ENCODE assay signal across 11 mouse cellular contexts in genomic region chr4:115827066-115827465, GRCm38 (mm10). TPM values are rescaled to one million over a fixed set of nuclear protein-coding genes. Genes with fewer than 3 reads are reported as not detected.
A peak's percentile ranks its signal among the peaks of the same experiment; 100 is the strongest.
DNase-seq lines count a peak whose midpoint lies in the region; ATAC-seq lines count a peak whose summit lies in the region.
"Had no signal": no experiment of that assay in that cellular context is flagged by ENCODE, and none has a peak within 500 bp of the region (broad histone marks: within the 10 kb centered on the region; RNA-seq: fewer than 3 reads in every experiment).

No protein-coding gene starts in this region.

- intact Hi-C loops in heart, postnatal 36 days (cut with DNase I), result loop anchor here (2.0 kb wide), 1 partner anchor 42 kb away; the partner anchor contains the start of gene Atpaf1

- H3K27ac ChIP-seq in heart, embryonic 12.5 days (ENCODE audit: poor library complexity, severe bottlenecking), result no peak overlapping the region
- H3K27ac ChIP-seq in neural tube, embryonic 12.5 days, result no peak overlapping the region
- peak overlapping the region; percentile 9; the same call in 1 of the 2 replicates for H3K27ac ChIP-seq in liver, embryonic 13.5 days
- H3K27ac ChIP-seq in stomach, embryonic 16.5 days (ENCODE audit: low read length), result no peak overlapping the region

- peaks cover 63% of the 10 kb centered on the region for H3K4me1 ChIP-seq in heart, embryonic 12.5 days (replicated peaks)
- peaks cover 6% of the 10 kb centered on the region; the same call in 1 of the 2 replicates for H3K4me1 ChIP-seq in neural tube, embryonic 12.5 days
- H3K4me1 ChIP-seq in liver, embryonic 13.5 days (replicated peaks), result peaks cover 84% of the 10 kb centered on the region
- peaks cover 8% of the 10 kb centered on the region for H3K4me1 ChIP-seq in stomach, embryonic 16.5 days (ENCODE audit: control insufficient read depth, insufficient read depth, low read length)

- peak overlapping the region; percentile 82 for H3K4me2 ChIP-seq in heart, embryonic 12.5 days
- H3K4me2 ChIP-seq in neural tube, embryonic 12.5 days (replicated peaks), result peak overlapping the region; percentile 83; the same call in 1 of the 2 replicates
- H3K4me2 ChIP-seq in liver, embryonic 13.5 days, result peak overlapping the region; percentile 85
- peak overlapping the region; percentile 85 for H3K4me2 ChIP-seq in stomach, embryonic 16.5 days (ENCODE audit: low read depth, low read length)

- 0 out of 2 replicates have a peak overlapping the region, but pooled peaks have one; percentile 78 for H3K4me3 ChIP-seq in heart, embryonic 12.5 days
- no peak overlapping the region for H3K4me3 ChIP-seq in neural tube, embryonic 12.5 days
- H3K4me3 ChIP-seq in liver, embryonic 13.5 days (replicated peaks), result peak overlapping the region; percentile 75
- H3K4me3 ChIP-seq in stomach, embryonic 16.5 days (replicated peaks; ENCODE audit: low read length), result no peak overlapping the region

- H3K9me3 ChIP-seq in heart, embryonic 12.5 days (replicated peaks), result no peaks in the 10 kb centered on the region
- H3K9me3 ChIP-seq in neural tube, embryonic 12.5 days, result no peaks in the 10 kb centered on the region
- H3K9me3 ChIP-seq in liver, embryonic 13.5 days (replicated peaks), result no peaks in the 10 kb centered on the region
- no peaks in the 10 kb centered on the region for H3K9me3 ChIP-seq in stomach, embryonic 16.5 days (replicated peaks; ENCODE audit: control insufficient read depth, low read length)

- H3K27me3 ChIP-seq in heart, embryonic 12.5 days (replicated peaks), result no peaks in the 10 kb centered on the region
- peaks cover 1% of the 10 kb centered on the region; the same call in 1 of the 2 replicates for H3K27me3 ChIP-seq in neural tube, embryonic 12.5 days (replicated peaks)
- no peaks in the 10 kb centered on the region for H3K27me3 ChIP-seq in liver, embryonic 13.5 days
- no peaks in the 10 kb centered on the region for H3K27me3 ChIP-seq in stomach, embryonic 16.5 days (ENCODE audit: control insufficient read depth, insufficient read depth, low read length)

- H3K9ac ChIP-seq in heart, embryonic 12.5 days, result no peak overlapping the region
- no peak overlapping the region for H3K9ac ChIP-seq in neural tube, embryonic 12.5 days
- H3K9ac ChIP-seq in liver, embryonic 13.5 days, result no peak overlapping the region
- no peak overlapping the region for H3K9ac ChIP-seq in stomach, embryonic 16.5 days (ENCODE audit: low read length)

- peaks cover 13% of the 10 kb centered on the region for H3K36me3 ChIP-seq in heart, embryonic 12.5 days
- no peaks in the 10 kb centered on the region for H3K36me3 ChIP-seq in neural tube, embryonic 12.5 days
- H3K36me3 ChIP-seq in liver, embryonic 13.5 days, result peaks cover 14% of the 10 kb centered on the region
- H3K36me3 ChIP-seq in stomach, embryonic 16.5 days (ENCODE audit: control insufficient read depth, insufficient read depth, low read length), result no peaks in the 10 kb centered on the region; the same call in 1 of the 2 replicates

- WGBS in heart, embryonic 12.5 days, result 73% methylated on average over 3 of the region's 3 CpGs
- WGBS in neural tube, embryonic 12.5 days, result 72% methylated on average over 3 of the region's 3 CpGs
- WGBS in liver, embryonic 13.5 days (ENCODE audit: insufficient replicate concordance), result 67% methylated on average over 3 of the region's 3 CpGs
- 73% methylated on average over 3 of the region's 3 CpGs for WGBS in stomach, embryonic 16.5 days

- DNase-seq in heart, postnatal 36 days, result no peak
- DNase-seq in neural tube, embryonic 10.5 days (ENCODE audit: extremely low spot score, low spot score), result no peak
- no peak for DNase-seq in liver, embryonic 13.5 days
- DNase-seq in Muller cell, postnatal 12 days (ENCODE audit: inconsistent ontology term), result no peak
- no peak for DNase-seq in frontal cortex, postnatal 36 days (ENCODE audit: low spot score in 2 of 2)

- no peak for ATAC-seq in heart, embryonic 12.5 days (ENCODE audit: insufficient number of reproducible peaks, low FRiP score)
- ATAC-seq in neural tube, embryonic 12.5 days (ENCODE audit: low FRiP score, low read depth), result no peak
- ATAC-seq in liver, embryonic 13.5 days (ENCODE audit: low read depth), result no peak
- no peak for ATAC-seq in stomach, embryonic 16.5 days (ENCODE audit: insufficient read depth, low FRiP score)

RNA-seq across cellular contexts. Expression of gene Mob3c, which starts 0.8 kb away (rescaled TPM):
- polyA plus RNA-seq in heart, embryonic 12.5 days (2016; fragmentation: Nextera tagmentation; extraction: Ambion mirVana), result 6.7 TPM in 2 replicates
- 1 to 10 TPM; 4.7 to 5.4 TPM for total RNA-seq in heart, postnatal 36 days (2021)
- 6.2 TPM in 2 replicates for polyA plus RNA-seq in neural tube, embryonic 12.5 days (2016; fragmentation: Nextera tagmentation; extraction: Ambion mirVana)
- 6.7 TPM in 2 replicates for polyA plus RNA-seq in liver, embryonic 13.5 days (2015; fragmentation: Nextera tagmentation; extraction: Ambion mirVana)
- polyA plus RNA-seq in stomach, embryonic 16.5 days (2015; fragmentation: Nextera tagmentation; extraction: Ambion mirVana), result 11.8 and 12.9 TPM in 2 replicates

RNA-seq across cellular contexts. Expression of gene Mknk1, which starts 11.9 kb away (rescaled TPM):
- polyA plus RNA-seq in heart, embryonic 12.5 days (2016; fragmentation: Nextera tagmentation; extraction: Ambion mirVana), result 20.1 and 21.6 TPM in 2 replicates
- total RNA-seq in heart, postnatal 36 days (2021), result 10 to 100 TPM; 22.8 to 23.8 TPM
- 24.8 and 26.4 TPM in 2 replicates for polyA plus RNA-seq in neural tube, embryonic 12.5 days (2016; fragmentation: Nextera tagmentation; extraction: Ambion mirVana)
- 32.1 and 40.2 TPM in 2 replicates for polyA plus RNA-seq in liver, embryonic 13.5 days (2015; fragmentation: Nextera tagmentation; extraction: Ambion mirVana)
- polyA plus RNA-seq in stomach, embryonic 16.5 days (2015; fragmentation: Nextera tagmentation; extraction: Ambion mirVana), result 42.4 and 42.5 TPM in 2 replicates

RNA-seq across cellular contexts. Expression of gene Atpaf1, which starts 42.5 kb away (rescaled TPM):
- 69.9 and 73.5 TPM in 2 replicates for polyA plus RNA-seq in heart, embryonic 12.5 days (2016; fragmentation: Nextera tagmentation; extraction: Ambion mirVana)
- total RNA-seq in heart, postnatal 36 days (2021), result 10 to 100 TPM; 82.3 to 95.1 TPM
- 36.2 and 44.5 TPM in 2 replicates for polyA plus RNA-seq in neural tube, embryonic 12.5 days (2016; fragmentation: Nextera tagmentation; extraction: Ambion mirVana)
- polyA plus RNA-seq in liver, embryonic 13.5 days (2015; fragmentation: Nextera tagmentation; extraction: Ambion mirVana), result 19.5 and 20.7 TPM in 2 replicates
- 33.7 and 36.2 TPM in 2 replicates for polyA plus RNA-seq in stomach, embryonic 16.5 days (2015; fragmentation: Nextera tagmentation; extraction: Ambion mirVana)

RNA-seq across cellular contexts. Expression of gene Tex38, which starts 46.2 kb away (rescaled TPM):
- polyA plus RNA-seq in heart, embryonic 12.5 days (2016; fragmentation: Nextera tagmentation; extraction: Ambion mirVana), result 0.22 and 0.24 TPM in 2 replicates
- total RNA-seq in heart, postnatal 36 days (2021), result under 1 TPM; 0.39 to 0.68 TPM
- polyA plus RNA-seq in neural tube, embryonic 12.5 days (2016; fragmentation: Nextera tagmentation; extraction: Ambion mirVana), result 0.43 and 0.67 TPM in 2 replicates
- not detected in 2 replicates for polyA plus RNA-seq in liver, embryonic 13.5 days (2015; fragmentation: Nextera tagmentation; extraction: Ambion mirVana)
- polyA plus RNA-seq in stomach, embryonic 16.5 days (2015; fragmentation: Nextera tagmentation; extraction: Ambion mirVana), result 0.28 TPM in 1 of 2 replicates, not detected in the other

RNA-seq across cellular contexts. Expression of gene Kncn, which starts 57.1 kb away (rescaled TPM):
- not detected in 2 replicates for polyA plus RNA-seq in heart, embryonic 12.5 days (2016; fragmentation: Nextera tagmentation; extraction: Ambion mirVana)
- total RNA-seq in heart, postnatal 36 days (2021), result not detected
- not detected in 2 replicates for polyA plus RNA-seq in neural tube, embryonic 12.5 days (2016; fragmentation: Nextera tagmentation; extraction: Ambion mirVana)
- not detected in 2 replicates for polyA plus RNA-seq in liver, embryonic 13.5 days (2015; fragmentation: Nextera tagmentation; extraction: Ambion mirVana)
- polyA plus RNA-seq in stomach, embryonic 16.5 days (2015; fragmentation: Nextera tagmentation; extraction: Ambion mirVana), result not detected in 2 replicates
- total RNA-seq: adrenal gland, postnatal 36 days; neutrophil, adult 5-6 weeks had no signal
- polyA plus RNA-seq: gonadal fat pad, adult 2 months had no signal

Comparison
In these comparisons a context has a peak if more than half of its experiments do, and no peak if none do; other contexts are left out.
1. H3K4me3 ChIP-seq: peak in heart, embryonic 12.5 days (single experiment) and liver, embryonic 13.5 days (single experiment); none in neural tube, embryonic 12.5 days (single experiment) and stomach, embryonic 16.5 days (single experiment).
2. Peak in every context shown above with its lines, with median percentiles within 50 percentile points of each other: H3K4me2 ChIP-seq.